Mouse (Mus musculus): ENCODE results near the gene Dnmt3l. TPM values are rescaled to one million over a fixed set of nuclear protein-coding genes. Genes with fewer than 3 reads are reported as not detected.

The Dnmt3l gene
- total and polyA plus RNA-seq, 2 experiments from 2014 or later = not detected

- ATAC-seq (ENCODE audit: insufficient read depth, low read depth) = no peak
- 78% methylated on average over 8 of the region's 8 CpGs for WGBS
- TF ChIP-seq EP300 (IDR thresholded peaks at IDR 0.05; ENCODE audit: low read depth) = no peak
- no peak for TF ChIP-seq CTCF (IDR thresholded peaks at IDR 0.05; ENCODE audit: low read depth)
These were observed 15.3 kb downstream of the Dnmt3l start for GRCm38 (mm10) chr10:78057056-78057455.

DNA sequence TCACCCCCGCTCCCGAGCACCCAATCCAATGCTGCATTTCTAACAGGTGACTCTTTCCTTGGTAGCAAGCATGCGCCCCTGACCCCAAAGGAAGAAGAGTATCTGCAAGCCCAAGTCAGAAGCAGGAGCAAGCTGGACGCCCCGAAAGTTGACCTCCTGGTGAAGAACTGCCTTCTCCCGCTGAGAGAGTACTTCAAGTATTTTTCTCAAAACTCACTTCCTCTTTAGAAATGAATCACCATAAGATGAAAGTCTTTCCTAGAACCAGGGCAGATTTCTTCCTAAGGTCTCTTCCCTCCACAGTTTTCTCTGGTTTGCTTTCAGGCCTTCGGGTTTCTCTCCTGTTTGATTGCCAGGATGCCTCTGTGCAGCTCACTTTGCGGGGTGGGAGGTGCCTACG, 21.4 kb downstream of the Dnmt3l start:
- Histone ChIP-seq H3K36me3 (replicated peaks; ENCODE audit: control insufficient read depth, insufficient read depth, low read length) (no peaks in the 10 kb centered on the region), H3K4me3 (ENCODE audit: low read depth, low read length) (no peak overlapping the region), H3K4me1 (ENCODE audit: control insufficient read depth, insufficient read depth) (no peaks in the 10 kb centered on the region), H3K27ac (ENCODE audit: low read depth) (no peak overlapping the region), H3K9me3 (replicated peaks; ENCODE audit: control insufficient read depth, low read length) (no peaks in the 10 kb centered on the region), H3K4me2 (ENCODE audit: low read depth, low read length) (no peak overlapping the region), H3K27me3 (ENCODE audit: control insufficient read depth, insufficient read depth, low read length) (peaks cover 11% of the 10 kb centered on the region), H3K9ac (replicated peaks; ENCODE audit: low read depth, low read length) (no peak overlapping the region)
- ATAC-seq (ENCODE audit: insufficient read depth, low read depth) (no peak), DNase-seq (ENCODE audit: low spot score) (no peak)
- TF ChIP-seq CTCF (IDR thresholded peaks at IDR 0.05; ENCODE audit: low read depth) (no peak), EP300 (IDR thresholded peaks at IDR 0.05; ENCODE audit: low read depth) (no peak)
- 79% methylated on average over 9 of the region's 9 CpGs for WGBS

More at GRCm38 (mm10) chr10:78057056-78057455, 15.3 kb downstream of the Dnmt3l start:
- DNase-seq (ENCODE audit: low spot score) = no peak
- Histone ChIP-seq H3K27me3 (ENCODE audit: control insufficient read depth, insufficient read depth, low read length) (no peaks in the 10 kb centered on the region), H3K9ac (replicated peaks; ENCODE audit: low read depth, low read length) (no peak overlapping the region), H3K9me3 (replicated peaks; ENCODE audit: control insufficient read depth, low read length) (no peaks in the 10 kb centered on the region), H3K27ac (ENCODE audit: low read depth) (no peak overlapping the region), H3K4me2 (ENCODE audit: low read depth, low read length) (no peak overlapping the region), H3K4me3 (ENCODE audit: low read depth, low read length) (no peak overlapping the region), H3K4me1 (ENCODE audit: control insufficient read depth, insufficient read depth) (no peaks in the 10 kb centered on the region), H3K36me3 (replicated peaks; ENCODE audit: control insufficient read depth, insufficient read depth, low read length) (no peaks in the 10 kb centered on the region)

GRCm38 (mm10) chr10:78067226-78067625, 25.5 kb downstream of the Dnmt3l start:
- TF ChIP-seq CTCF (IDR thresholded peaks at IDR 0.05; ENCODE audit: low read depth) = no peak
- Histone ChIP-seq H3K36me3 (replicated peaks; ENCODE audit: control insufficient read depth, insufficient read depth, low read length) (no peaks in the 10 kb centered on the region), H3K27me3 (ENCODE audit: control insufficient read depth, insufficient read depth, low read length) (peaks cover 26% of the 10 kb centered on the region), H3K27ac (ENCODE audit: low read depth) (no peak overlapping the region), H3K4me1 (ENCODE audit: control insufficient read depth, insufficient read depth) (peaks cover 7% of the 10 kb centered on the region; the same call in 1 of the 2 replicates), H3K4me2 (ENCODE audit: low read depth, low read length) (no peak overlapping the region), H3K4me3 (ENCODE audit: low read depth, low read length) (no peak overlapping the region), H3K9me3 (replicated peaks; ENCODE audit: control insufficient read depth, low read length) (no peaks in the 10 kb centered on the region), H3K9ac (replicated peaks; ENCODE audit: low read depth, low read length) (no peak overlapping the region)
- ATAC-seq (ENCODE audit: insufficient read depth, low read depth) = no peak
- no peak for DNase-seq (ENCODE audit: low spot score)
- WGBS = 29% methylated on average over 4 of the region's 4 CpGs

DNA sequence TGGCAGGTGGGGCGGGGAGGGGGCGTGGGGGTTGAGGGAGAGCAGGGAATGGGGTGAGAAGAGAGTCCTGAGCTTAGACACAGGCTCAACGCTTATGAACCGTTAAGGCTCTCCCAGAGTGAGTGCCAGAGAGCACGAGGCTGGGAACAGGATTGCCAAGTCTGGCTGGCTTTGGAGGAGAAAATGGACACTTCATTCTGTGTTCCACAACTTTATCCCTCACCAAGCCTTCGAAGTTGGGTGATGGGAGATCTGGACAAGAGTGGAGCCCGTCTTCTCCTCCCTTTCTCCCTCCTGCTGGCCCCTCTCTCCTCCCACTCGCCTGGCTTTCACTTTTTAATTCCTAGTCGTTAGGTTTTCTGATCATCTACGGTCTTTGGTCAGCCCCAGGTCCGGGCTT, 26.8 kb downstream of the Dnmt3l start:
- 8% methylated on average over 11 of the region's 11 CpGs for WGBS
- Histone ChIP-seq H3K27me3 (ENCODE audit: control insufficient read depth, insufficient read depth, low read length) (peaks cover 26% of the 10 kb centered on the region), H3K9me3 (replicated peaks; ENCODE audit: control insufficient read depth, low read length) (no peaks in the 10 kb centered on the region), H3K4me3 (ENCODE audit: low read depth, low read length) (peak overlapping the region; percentile 51), H3K4me1 (ENCODE audit: control insufficient read depth, insufficient read depth) (peaks cover 7% of the 10 kb centered on the region; the same call in 1 of the 2 replicates), H3K9ac (replicated peaks; ENCODE audit: low read depth, low read length) (peak overlapping the region; percentile 37; the same call in 1 of the 2 replicates), H3K4me2 (ENCODE audit: low read depth, low read length) (peak overlapping the region; percentile 81), H3K36me3 (replicated peaks; ENCODE audit: control insufficient read depth, insufficient read depth, low read length) (no peaks in the 10 kb centered on the region), H3K27ac (ENCODE audit: low read depth) (no peak overlapping the region)
- DNase-seq (ENCODE audit: low spot score) (no peak), ATAC-seq (ENCODE audit: insufficient read depth, low read depth) (no peak)
- no peak for TF ChIP-seq CTCF (IDR thresholded peaks at IDR 0.05; ENCODE audit: low read depth)
- no peak for TF ChIP-seq EP300 (IDR thresholded peaks at IDR 0.05; ENCODE audit: low read depth)

DNA sequence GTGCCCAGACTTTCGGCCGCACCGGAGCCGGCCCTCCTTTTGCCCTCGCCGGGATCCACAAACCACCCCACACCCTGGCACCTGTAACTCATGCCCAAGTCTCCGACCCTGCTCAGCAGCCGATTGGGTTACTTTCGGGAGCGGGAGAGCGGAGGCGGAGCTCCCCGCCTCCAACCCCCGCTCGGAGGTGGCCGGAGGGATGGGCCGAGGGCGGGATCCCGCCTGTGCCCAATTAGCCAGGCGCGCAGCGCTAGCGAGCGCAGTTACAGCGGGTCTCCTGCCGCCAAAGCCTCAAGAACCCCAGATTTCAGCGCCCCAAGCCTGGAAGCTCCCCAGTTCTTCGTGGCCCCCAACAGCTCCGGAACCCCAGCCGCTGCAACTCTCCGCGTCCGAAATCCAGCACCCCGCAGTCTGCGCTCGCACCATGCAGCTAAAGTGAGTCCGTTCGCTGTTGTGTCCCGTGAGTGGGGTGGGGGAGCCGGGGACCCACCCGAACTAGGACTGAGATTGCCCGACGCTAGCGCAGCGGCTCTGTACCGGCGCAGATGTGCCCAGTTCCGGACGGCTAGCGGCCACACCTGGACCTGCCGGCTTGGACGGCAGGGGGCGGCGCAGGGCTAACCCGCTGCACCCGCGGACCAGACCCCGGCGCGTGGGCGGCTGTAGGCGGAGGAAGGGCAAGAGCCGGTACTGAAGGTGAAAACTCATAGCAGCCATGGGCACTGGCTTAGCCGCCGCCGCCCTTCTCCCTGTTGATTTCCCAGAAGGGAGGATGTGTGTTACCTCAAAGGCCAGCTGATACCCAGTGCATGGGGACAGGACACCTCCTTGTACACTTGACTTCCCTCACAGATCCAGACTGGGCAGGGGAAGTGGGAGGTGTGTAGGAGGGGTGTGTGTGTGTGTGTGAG, 27.6 kb downstream of the Dnmt3l start, which contains the start of gene Icosl:
Gene Icosl (plus strand): TSS at position 202 of the 911 bp plus-strand sequence.
- Histone ChIP-seq H3K9ac (replicated peaks; ENCODE audit: low read depth, low read length) (peak within 1 kb of the TSS; percentile 41; the same call in 1 of the 2 replicates), H3K9me3 (replicated peaks; ENCODE audit: control insufficient read depth, low read length) (no peaks in the 10 kb centered on the region), H3K27ac (ENCODE audit: low read depth) (no peak within 1 kb of the TSS), H3K4me3 (ENCODE audit: low read depth, low read length) (peak within 1 kb of the TSS; percentile 51), H3K27me3 (ENCODE audit: control insufficient read depth, insufficient read depth, low read length) (peaks cover 26% of the 10 kb centered on the region), H3K4me1 (ENCODE audit: control insufficient read depth, insufficient read depth) (peaks cover 7% of the 10 kb centered on the region; the same call in 1 of the 2 replicates), H3K4me2 (ENCODE audit: low read depth, low read length) (peak within 1 kb of the TSS; percentile 81), H3K36me3 (replicated peaks; ENCODE audit: control insufficient read depth, insufficient read depth, low read length) (no peaks in the 10 kb centered on the region)
- peak; percentile 56 for TF ChIP-seq CTCF (IDR thresholded peaks at IDR 0.05; ENCODE audit: low read depth)
- TF ChIP-seq EP300 (IDR thresholded peaks at IDR 0.05; ENCODE audit: low read depth) = no peak
- peak; percentile 90 for ATAC-seq (ENCODE audit: insufficient read depth, low read depth)
- peak; percentile 58 for DNase-seq (ENCODE audit: low spot score)
- under 1% methylated on average over 66 of the region's 66 CpGs for WGBS

All from heart, postnatal 0 days (tissue).